Mouse (Mus musculus): Measurements from ENCODE around the gene Gm20481.
"Not testable (repeated sequence)": the region's sequence is repeated elsewhere in the genome, so short reads cannot be mapped to it uniquely, and the experiment has no call there.

Gene Gm20481

DNA sequence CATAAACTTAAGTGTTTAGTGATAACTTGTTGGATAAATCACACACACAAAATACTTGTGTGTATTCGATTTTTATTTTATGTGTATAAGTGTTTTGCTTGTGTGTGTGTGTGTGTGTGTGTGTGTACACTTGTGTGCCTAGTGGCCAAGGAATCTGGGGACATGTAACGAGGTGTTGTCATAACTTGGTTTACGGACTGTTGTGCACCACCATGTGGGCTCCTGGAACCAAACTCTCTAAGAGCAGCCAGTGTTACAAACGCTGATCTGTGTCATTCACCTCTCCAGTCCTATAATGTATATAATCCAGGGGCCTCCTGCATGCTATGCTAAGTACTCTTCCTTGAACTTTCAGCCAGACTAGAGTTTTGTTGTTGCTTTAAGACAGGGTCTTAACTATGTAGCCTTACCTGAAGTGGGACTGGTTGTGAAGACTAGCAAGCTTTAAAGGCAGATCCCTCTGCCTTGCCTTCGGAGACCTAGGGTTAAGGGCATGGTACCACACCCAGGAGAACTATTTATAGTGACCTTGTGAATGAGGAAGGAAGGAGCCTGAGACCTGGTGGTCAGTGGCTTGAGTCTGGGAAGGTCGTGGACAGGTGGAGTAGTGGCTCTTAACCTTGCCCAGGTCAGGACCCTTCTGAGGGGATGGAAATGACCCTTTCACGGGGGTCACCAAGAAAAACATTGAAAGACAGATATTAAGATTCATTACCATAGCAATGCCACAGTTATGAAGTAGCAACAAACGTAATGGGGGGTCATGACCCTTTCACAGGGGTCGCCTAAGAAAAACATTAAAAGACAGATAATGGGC is 33.5 kb downstream of the Gm20481 start:
- no peak for DNase-seq (ENCODE audit: low spot score in 2 of 2)

DNA sequence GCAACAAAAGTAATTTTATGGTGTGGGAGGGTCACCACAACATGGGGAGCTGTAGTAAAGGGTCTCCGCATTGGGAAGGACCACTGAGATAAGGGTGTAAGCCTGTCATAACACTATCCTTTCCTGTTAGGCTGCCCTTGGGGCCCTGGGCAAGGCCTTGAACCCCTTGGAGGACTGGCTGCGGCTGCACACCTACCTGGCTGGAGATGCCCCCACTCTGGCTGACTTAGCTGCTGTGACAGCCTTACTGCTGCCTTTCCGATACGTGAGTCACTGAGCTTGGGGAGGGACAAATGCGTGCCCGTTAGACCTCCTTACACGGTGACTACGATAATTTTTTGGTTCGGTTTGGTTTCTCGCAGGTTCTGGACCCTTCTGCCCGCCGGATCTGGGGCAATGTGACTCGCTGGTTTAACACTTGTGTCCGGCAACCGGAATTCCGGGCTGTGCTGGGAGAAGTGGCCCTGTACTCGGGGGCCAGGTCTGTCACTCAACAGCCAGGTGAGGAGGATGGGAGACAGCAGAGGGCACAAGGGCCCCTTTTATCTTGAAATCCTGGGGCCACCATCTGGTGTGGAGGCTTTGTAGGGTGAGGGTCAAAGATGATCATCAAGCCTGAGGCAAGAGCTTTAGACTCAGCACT is 34.5 kb downstream of the Gm20481 start:
- no peak for DNase-seq (ENCODE audit: low spot score in 2 of 2)

DNA sequence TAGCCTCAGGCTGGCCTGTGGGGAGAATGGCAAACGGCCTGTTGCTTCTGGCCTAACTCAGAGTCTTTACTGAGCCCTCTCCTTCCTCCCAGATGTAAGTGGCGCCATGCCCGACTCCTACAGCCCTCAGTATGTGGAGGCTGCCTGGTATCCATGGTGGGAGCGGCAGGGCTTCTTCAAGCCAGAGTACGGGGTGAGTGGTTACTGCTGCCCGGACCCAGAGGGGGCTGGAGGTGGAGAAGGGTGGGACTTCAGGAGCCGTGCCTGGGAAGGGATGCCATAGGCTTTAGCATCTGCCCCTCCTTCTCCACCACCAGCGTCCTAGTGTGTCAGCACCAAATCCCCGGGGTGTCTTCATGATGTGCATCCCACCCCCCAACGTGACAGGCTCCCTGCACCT is 35.4 kb downstream of the Gm20481 start:
- no peak for DNase-seq (ENCODE audit: low spot score in 2 of 2)

DNA sequence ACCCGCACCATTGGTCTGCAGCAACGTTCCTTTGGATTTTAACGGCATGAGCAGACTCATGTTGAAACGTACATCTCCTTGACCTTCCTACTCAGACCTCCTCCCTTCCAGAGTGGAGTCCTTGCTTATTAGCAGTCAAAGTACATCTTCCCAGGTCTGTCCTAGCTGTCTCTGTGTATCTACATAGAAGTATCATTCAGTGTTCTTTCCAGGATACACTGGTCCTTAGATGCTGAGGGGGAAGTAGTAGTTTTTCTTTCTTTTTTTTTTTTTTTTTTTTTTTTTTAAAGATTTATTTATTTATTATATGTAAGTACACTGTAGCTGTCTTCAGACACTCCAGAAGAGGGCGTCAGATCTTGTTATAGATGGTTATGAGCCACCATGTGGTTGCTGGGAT is 36.2 kb downstream of the Gm20481 start:
- not testable (repeated sequence) for DNase-seq (ENCODE audit: low spot score in 2 of 2)

DNA sequence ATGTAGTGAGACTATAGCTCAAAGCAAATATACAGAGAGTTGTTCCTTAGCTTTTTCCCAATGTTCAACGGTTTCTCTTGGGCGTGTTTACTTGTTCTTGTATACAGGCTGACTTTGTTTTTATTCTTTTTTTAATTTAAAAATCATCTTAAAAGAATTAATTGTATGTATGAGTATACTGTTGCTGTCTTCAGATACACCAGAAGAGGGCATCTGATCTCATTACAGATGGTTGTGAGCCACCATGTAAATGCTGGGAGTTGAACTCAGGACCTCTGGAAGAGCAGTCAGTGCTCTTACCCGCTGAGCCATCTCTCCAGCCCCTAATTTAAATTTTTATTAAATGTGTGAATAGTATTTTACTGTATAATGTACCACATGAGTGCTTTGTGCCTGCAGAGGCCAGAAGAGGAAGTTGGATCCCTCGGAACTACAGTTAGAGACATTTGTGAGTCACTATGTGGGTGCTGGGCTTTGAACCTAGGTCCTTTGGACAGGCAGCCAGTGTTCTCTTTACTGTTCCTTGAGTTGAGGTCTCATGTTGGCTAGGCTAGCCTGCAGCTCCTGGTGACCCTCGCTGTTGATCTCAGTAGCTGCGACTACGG is 37.8 kb downstream of the Gm20481 start:
- DNase-seq (ENCODE audit: low spot score in 2 of 2), result no peak

DNA sequence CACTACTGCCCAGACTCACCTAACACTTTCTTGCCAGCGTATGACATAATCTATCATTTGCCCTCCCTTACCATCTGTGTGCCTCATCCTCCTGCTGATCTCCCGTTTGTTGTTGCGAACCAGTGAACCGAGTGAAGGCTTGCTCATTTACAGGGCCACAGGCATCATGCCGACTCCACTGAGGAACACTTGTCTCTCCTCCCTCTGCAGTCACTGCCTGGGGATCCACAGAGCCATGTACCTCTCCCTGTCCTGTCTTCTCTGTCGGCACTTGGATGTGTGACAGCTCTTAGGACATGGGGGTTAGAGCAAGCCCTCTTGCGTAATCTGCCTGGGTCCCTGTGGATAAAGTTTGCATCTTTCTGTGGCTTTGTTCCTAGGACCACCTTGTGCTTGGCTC is 39.9 kb downstream of the Gm20481 start:
- no peak for DNase-seq (ENCODE audit: low spot score in 2 of 2)

DNA sequence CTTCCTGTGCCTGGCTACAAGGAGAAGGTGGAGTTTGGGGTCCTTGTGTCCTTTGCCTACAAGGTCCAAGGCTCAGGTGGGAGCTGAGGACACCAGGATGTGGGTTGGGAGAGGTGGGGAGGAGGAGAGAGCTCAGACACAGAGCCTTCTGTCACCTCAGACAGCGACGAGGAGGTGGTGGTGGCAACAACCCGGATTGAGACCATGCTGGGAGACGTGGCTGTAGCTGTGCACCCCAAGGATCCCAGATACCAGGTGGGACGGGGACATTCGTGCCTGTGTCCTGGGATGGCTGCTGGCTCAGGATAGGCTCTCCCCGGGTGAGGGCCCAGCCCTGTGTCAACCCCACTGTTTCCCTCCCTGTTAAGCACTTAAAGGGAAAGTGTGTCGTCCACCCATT is 41.7 kb downstream of the Gm20481 start:
- no peak for DNase-seq (ENCODE audit: low spot score in 2 of 2)

DNA sequence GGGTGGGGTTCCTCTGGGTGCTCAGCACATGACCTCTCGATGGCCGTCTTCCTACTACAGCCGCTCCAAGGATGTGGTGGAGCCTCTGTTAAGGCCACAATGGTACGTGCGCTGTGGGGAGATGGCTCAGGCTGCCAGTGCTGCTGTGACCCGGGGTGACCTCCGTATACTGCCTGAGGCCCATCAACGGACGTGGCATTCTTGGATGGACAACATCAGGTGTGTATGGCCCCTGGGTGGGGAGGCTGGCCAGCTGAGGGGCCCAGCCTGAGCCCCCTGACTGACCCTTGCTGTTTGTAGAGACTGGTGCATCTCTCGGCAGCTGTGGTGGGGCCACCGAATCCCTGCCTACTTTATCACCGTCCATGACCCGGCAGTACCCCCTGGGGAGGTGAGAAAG is 42.7 kb downstream of the Gm20481 start:
- DNase-seq (ENCODE audit: low spot score in 2 of 2), result no peak

DNA sequence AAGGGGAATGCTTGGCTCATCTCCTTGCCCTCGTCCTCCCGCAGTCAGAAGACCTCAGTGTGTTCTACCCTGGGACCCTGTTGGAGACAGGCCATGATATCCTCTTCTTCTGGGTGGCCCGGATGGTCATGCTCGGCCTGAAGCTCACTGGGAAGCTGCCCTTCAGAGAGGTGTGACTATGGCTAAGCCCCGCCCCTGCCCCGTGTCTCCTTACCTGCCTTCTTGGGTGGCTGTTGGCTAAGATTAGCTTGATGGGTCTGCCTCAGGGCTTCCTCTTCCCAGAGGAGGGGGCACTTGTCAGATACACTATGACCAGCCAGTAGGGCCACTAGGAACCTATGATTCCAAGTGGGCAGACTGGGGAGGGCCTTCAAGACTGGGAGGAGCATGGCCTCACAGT is 43.5 kb downstream of the Gm20481 start:
- DNase-seq (ENCODE audit: low spot score in 2 of 2), result no peak

DNA sequence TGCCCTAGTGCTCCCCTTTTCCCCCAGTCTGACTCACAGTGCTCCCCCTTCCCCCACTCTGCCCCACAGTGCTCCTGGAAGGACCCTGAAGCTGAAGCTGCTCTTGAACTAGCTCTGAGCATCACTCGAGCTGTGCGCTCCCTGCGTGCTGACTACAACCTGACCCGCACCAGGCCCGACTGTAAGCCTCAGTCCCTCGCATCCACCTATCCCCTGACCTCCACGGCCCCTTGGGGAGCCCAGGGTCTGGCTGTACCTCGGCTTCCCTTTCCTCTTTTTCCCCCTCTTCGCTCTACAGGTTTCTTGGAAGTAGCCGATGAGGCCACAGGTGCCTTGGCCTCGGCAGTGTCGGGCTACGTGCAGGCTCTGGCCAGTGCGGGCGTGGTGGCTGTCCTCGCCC is 45.6 kb downstream of the Gm20481 start:
- no peak for DNase-seq (ENCODE audit: low spot score in 2 of 2)

DNA sequence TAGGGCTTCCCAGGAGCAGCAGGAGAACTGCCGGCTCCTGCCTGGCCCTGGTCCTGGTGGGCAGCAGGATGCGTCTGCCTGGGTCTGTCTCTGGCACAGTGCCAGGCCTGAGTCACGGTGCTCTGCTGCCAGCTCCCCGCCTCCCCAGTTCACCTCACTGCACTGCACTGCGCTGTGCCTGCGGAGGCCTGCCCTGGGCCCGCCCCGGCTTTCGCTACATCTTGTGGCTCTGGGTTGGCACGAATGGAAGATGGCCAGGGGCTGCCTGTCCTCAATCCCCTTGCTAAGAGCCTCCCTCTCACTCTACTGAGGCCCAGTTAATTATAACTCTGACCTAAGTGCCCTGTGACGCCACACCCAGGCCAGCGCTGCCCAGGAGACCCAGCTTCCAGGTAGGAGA is 46.7 kb downstream of the Gm20481 start, which contains the start of gene Vwa7:
Gene Vwa7, plus strand, starts transcription at position 204 of the 400 bp plus-strand sequence.
- no peak for DNase-seq (ENCODE audit: low spot score in 2 of 2)

DNA sequence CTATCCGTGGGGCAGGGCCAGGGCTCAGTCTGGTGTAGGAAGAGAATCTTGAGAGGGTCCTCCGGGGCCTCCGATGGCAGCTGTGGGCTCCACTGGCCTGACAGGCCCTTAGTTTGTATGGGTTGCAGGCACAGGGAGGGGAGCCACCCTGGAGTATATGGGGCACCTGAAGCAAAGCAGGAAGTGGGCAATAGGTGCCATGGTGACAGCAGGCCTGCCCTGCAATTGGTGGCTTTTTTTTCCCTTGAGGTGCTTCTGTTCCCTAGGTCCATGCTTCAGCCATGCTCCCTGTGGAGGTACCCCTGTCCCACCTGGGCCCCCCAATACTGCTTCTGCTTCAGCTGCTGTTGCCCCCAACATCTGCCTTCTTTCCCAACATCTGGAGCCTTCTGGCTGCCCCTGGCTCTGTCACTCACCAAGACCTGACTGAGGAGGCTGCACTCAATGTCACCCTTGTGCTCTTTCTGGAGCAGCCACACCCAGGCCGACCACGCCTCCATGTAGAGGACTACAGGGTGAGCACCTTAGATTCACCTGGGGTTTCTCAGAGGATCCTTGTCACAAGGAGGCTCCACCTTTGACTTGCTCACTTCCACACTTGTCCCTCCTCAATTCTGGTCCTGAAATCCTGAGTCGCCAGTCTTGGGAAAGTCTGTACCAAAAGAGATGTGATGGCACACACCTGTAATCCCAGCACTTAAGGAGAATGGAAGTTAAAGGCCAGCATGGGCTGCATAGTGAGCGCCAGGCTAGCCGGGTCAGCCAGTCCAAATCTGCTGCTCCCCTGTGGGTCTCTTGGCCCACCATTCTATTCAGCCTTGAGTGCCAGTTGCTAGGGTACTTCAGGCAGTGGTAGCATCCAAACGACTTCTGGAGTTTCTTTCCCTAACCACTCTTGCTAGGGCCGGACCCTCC is 47.3 kb downstream of the Gm20481 start:
- no peak for DNase-seq (ENCODE audit: low spot score in 2 of 2)

DNA sequence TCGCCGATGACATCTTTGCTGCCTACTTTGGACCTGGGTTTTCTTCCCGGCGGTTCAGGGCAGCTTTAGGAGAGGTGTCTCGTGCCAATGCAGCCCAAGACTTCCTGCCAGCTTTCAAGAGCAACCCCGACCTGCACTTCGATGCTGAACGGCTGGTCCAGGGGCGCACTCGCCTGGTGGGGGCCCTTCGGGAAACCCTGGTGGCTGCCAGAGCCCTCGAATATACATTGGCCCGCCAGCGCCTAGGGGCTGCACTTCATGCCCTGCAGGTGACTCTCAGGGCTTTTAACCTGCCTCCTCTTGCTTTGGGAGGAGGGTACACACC is 48.0 kb downstream of the Gm20481 start:
- no peak for DNase-seq (ENCODE audit: low spot score in 2 of 2)

DNA sequence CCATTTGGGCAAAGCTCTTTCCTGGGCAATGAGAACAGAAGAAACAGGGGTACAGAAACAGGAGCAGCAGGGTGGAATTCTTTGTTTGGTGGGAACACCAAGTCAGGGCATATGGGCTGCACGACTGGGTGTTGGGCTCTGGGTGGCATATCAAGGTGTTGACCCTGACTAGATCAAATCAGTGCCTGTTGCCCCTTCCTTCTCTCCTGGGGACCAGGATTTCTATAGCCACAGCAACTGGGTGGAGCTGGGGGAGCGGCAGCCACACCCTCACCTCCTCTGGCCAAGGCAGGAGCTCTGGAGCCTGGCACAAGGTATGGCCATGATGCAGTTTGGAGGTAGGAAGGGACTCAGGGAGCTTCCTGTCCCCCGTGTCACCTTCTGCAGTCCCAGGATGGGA is 48.5 kb downstream of the Gm20481 start:
- no peak for DNase-seq (ENCODE audit: low spot score in 2 of 2)

DNA sequence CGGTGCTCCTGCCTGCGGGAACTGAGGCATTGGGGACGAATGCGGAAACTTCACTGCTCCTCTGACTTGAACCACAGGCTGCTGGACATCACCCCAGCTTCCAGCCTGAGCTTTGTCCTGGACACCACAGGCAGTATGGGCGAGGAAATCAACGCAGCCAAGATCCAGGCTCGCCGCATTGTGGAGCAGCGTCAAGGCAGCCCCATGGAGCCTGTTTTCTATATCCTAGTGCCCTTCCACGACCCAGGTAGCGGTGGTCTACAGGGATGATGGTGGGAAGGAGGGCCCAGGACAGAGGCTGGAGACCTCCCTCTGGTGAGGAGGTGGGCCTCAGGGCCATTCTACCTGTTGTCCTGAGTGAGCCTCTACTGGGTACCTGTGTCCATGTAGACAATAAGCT is 50.2 kb downstream of the Gm20481 start:
- no peak for DNase-seq (ENCODE audit: low spot score in 2 of 2)

DNA sequence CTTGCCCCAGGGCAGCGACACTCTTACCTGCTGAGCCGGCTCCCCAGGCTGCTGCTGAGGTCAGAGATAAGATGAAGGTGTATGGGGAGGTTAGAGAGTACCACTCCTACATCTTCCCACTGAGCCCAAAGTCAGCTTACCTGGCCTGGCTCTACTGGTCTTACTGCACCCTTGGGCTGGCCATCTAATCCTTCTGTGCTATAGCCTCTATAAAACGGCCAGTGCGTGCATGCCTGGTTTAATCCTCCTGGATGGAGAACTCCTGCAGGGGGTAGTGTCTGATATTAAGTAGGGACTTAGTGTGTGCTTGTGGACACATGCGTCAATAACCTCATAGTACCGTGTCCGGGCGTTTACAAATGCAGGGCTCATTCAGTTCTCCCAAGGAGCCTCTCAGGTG is 50.8 kb downstream of the Gm20481 start:
- no peak for DNase-seq (ENCODE audit: low spot score in 2 of 2)

DNA sequence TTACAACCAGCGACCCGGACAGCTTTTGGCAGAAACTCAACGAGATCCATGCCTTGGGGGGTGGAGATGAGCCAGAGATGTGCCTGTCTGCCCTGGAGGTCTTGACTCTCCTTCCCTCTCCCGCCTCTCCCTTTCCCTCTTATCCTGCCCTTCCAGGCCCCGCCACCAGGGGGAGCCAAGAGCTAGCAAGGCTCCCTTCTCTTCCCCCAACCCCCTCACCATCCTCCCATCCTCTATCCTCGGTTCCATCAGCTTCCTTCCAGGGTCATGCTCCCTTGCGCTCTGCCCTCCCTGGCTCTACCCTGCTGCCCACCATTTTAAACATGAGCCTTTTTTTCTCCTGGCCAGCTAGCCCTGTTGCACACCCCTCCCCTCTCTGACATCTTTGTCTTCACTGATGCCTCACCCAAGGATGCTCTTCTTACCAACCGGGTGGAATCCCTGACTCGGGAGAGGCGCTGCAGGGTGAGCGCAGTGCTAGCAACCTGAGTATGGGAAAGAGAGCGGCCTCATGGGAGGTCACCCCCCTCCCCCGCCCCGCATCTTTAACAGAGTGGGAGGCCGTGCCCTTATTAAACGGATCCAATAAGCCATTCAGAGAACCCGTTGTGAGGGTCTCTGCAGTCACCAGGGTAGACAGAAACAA is 51.6 kb downstream of the Gm20481 start:
- DNase-seq (ENCODE audit: low spot score in 2 of 2), result peak; percentile 87 to 88

Data from frontal cortex, postnatal 36 days (tissue).